Mouse (Mus musculus) midbrain, embryonic 12.5 days (tissue): Measurements from ENCODE around the gene Plekhj1. TPM values are rescaled to one million over a fixed set of nuclear protein-coding genes. Genes with fewer than 3 reads are reported as not detected.
A peak's percentile ranks its signal among the peaks of the same experiment; 100 is the strongest.
"Not testable (repeated sequence)": the region's sequence is repeated elsewhere in the genome, so short reads cannot be mapped to it uniquely, and the experiment has no call there.

Experiments
- ATAC-seq: fragments of 200-750 bp; cut with Nextera tagmentation; 2 replicates; pipeline ENCODE4 v1.8.0; 2017; ENCODE audit warnings: low read depth, moderate TSS enrichment, moderate library complexity; ENCODE audit not compliant: low FRiP score
- H3K27ac ChIP-seq: fragments of 300-500 bp; sonication (generic); replicated peaks from 2 replicates; pipeline ENCODE4 v1.5.1; 2016; ENCODE audit warnings: mild to moderate bottlenecking
- H3K27me3 ChIP-seq: fragments of 300-500 bp; sonication (generic); 2 replicates; pipeline ENCODE4 v1.6.1; 2016; ENCODE audit warnings: mild to moderate bottlenecking
- H3K36me3 ChIP-seq: fragments of 300-500 bp; sonication (generic); 2 replicates; pipeline ENCODE4 v1.6.1; 2016
- H3K4me1 ChIP-seq: fragments of 300-500 bp; sonication (generic); 2 replicates; pipeline ENCODE4 v1.6.1; 2016
- H3K4me2 ChIP-seq: fragments of 300-500 bp; sonication (generic); replicated peaks from 2 replicates; pipeline ENCODE4 v1.6.1; 2016; ENCODE audit warnings: mild to moderate bottlenecking, moderate library complexity
- H3K4me3 ChIP-seq: fragments of 300-500 bp; sonication (generic); 2 replicates; pipeline ENCODE4 v1.5.1; 2016; ENCODE audit warnings: mild to moderate bottlenecking
- H3K9ac ChIP-seq: fragments of 300-500 bp; sonication (generic); replicated peaks from 2 replicates; pipeline ENCODE4 v1.6.1; 2016; ENCODE audit warnings: mild to moderate bottlenecking, moderate library complexity
- H3K9me3 ChIP-seq: fragments of 300-500 bp; sonication (generic); 2 replicates; pipeline ENCODE4 v1.6.1; 2016; ENCODE audit warnings: mild to moderate bottlenecking
- WGBS: fragments of 180-500 bp; shearing (Covaris S2); methylation state at CpG from one replicate; pipeline ENCODE4 v1.1.7; 2016; 5-methylcytosine and 5-hydroxymethylcytosine counted together
- polyA plus RNA-seq: library from polyadenylated mRNA; unstranded; fragments of >200 nt; fragmentation: Nextera tagmentation; extraction: Ambion mirVana; gene quantifications from 2 replicates; pipeline ENCODE4 v1.2.1, GENCODE M21; 2016

Plekhj1 gene
- polyA plus RNA-seq, 1 experiment from 2014 or later = 148 TPM

DNA sequence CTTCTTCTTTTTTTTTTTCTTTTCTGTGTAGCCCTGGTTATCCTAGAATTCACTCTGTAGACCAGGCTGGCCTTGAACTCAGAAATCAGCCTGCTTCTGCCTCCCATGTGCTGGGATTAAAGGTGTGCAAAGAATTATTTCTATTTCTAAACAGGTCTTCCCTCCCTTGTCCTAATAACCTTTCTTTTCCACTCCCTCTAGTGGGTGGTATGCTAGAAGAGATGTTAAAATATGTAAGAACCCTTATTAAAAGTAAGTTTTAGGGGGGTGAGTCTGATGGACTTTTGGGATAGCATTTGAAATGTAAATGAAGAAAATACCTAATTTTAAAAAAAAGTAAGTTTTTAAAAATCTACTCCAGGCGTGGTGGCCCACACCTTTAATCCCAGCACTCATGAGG is 24.9 kb upstream of the Plekhj1 start:
- Histone ChIP-seq H3K4me3 (no peak overlapping the region), H3K4me2 (no peak overlapping the region), H3K36me3 (0 out of 2 replicates have a peak, but pooled peaks cover 3% of the 10 kb centered on the region), H3K4me1 (peaks cover 13% of the 10 kb centered on the region), H3K27ac (no peak overlapping the region), H3K27me3 (no peaks in the 10 kb centered on the region), H3K9ac (no peak overlapping the region), H3K9me3 (no peaks in the 10 kb centered on the region)
- ATAC-seq = no peak
- 82% methylated on average over 1 of the region's 1 CpGs for WGBS

DNA sequence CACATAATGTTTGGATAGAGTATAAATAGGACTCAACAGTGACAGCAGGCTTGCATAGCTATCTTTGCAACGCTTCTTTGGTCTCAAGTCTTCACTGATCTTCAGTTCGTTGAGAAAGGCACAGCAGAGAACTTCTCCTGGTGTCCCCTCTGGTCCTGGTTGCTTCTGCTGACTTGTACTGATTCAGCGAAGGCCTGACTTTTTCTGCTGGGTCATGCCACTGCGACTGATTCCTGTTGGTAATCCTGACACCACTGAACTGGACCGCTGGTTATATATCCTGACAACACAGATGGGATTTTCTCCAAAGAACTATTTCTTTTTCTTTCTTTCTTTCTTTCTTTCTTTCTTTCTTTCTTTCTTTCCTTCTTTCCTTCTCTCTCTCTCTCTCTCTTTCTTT is 24.1 kb upstream of the Plekhj1 start:
- Histone ChIP-seq H3K4me2 (no peak overlapping the region), H3K27me3 (no peaks in the 10 kb centered on the region), H3K9me3 (no peaks in the 10 kb centered on the region), H3K36me3 (no peaks in the 10 kb centered on the region), H3K4me3 (no peak overlapping the region), H3K9ac (no peak overlapping the region), H3K4me1 (peaks cover 6% of the 10 kb centered on the region), H3K27ac (no peak overlapping the region)
- WGBS = 86% methylated on average over 5 of the region's 5 CpGs
- no peak for ATAC-seq

DNA sequence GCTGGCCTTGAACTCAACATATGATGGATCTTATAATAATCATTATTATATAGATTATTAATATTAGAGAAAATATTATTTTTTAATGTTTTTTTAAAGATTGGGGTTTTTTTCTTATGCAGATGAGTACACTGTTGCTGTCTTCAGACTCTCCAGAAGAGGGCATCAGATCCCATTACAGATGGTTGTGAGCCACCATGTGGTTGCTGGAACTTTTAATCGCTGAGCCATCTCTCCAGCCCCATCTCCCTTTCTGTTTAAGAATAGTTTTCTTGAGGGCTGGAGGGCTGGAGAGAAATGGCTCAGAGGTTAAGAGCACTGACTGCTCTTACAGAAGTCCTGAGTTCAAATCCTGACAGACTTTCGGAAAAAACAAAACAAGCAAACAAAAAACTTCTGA is 23.6 kb upstream of the Plekhj1 start:
- Histone ChIP-seq H3K27me3 (no peaks in the 10 kb centered on the region), H3K36me3 (no peaks in the 10 kb centered on the region), H3K9ac (no peak overlapping the region), H3K4me3 (no peak overlapping the region), H3K27ac (no peak overlapping the region), H3K9me3 (no peaks in the 10 kb centered on the region), H3K4me2 (no peak overlapping the region), H3K4me1 (0 out of 2 replicates have a peak, but pooled peaks cover 4% of the 10 kb centered on the region)
- ATAC-seq = no peak
- 38% methylated on average over 2 of the region's 2 CpGs for WGBS

DNA sequence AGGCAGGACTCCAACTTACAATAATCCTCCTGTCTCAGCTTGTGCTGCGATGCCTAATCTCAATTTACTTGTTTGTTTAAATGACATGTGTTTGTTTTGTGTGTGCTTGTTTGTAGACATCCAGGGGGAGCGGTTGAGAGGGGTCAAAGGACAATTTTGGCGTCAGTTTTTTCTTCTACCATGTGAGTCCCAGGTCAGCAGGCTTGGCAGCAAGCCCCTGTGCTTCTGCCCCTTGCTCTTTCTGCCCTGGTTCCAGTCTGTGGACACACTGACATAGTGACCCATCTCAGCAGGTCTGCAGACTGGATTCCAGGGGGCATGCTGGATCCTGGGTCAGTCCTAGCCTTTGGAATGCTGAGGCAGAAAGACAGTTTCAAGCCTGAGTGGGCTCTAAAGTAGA is 21.0 kb upstream of the Plekhj1 start:
- Histone ChIP-seq H3K4me2 (no peak overlapping the region), H3K9me3 (no peaks in the 10 kb centered on the region), H3K4me1 (no peaks in the 10 kb centered on the region), H3K4me3 (no peak overlapping the region), H3K36me3 (no peaks in the 10 kb centered on the region), H3K27ac (no peak overlapping the region), H3K9ac (no peak overlapping the region), H3K27me3 (no peaks in the 10 kb centered on the region)
- no peak for ATAC-seq
- WGBS = 57% methylated on average over 3 of the region's 3 CpGs

DNA sequence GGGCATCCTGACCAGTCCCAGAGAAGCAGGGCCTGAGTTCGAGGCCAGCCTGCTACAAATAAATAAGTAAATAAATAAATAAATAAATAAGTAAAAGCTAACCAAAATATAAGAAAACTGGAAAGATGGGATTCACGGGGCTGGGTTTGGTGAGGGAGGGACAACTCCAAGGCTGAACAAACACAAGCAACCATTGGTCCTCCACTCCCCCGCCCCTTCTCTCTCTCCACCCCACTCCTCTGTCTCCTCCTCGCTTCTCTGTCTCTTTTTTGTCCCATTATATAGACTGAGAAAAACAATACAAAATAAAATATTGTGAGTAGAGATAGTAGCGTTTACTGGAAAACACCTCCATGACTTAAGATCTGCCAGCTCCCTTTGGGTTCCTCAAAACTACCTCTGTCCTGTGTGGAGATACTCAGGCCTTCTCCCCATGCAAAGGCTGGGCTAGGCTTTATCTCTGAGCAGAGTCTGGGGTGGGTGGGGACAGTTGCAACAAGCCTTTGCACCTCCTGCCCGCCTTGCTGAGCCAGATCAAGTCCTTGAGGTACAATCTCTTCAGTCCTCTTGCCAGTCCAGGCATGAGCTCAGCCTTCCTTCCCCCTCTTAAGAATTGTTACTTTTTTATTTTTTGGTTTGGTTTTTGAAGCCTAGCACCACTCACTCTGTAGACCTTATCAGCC is 20.3 kb upstream of the Plekhj1 start:
- Histone ChIP-seq H3K27ac (no peak overlapping the region), H3K9me3 (no peaks in the 10 kb centered on the region), H3K36me3 (no peaks in the 10 kb centered on the region), H3K9ac (no peak overlapping the region), H3K4me3 (no peak overlapping the region), H3K4me1 (no peaks in the 10 kb centered on the region), H3K4me2 (no peak overlapping the region), H3K27me3 (no peaks in the 10 kb centered on the region)
- 56% methylated on average over 6 of the region's 6 CpGs for WGBS
- ATAC-seq = no peak

DNA sequence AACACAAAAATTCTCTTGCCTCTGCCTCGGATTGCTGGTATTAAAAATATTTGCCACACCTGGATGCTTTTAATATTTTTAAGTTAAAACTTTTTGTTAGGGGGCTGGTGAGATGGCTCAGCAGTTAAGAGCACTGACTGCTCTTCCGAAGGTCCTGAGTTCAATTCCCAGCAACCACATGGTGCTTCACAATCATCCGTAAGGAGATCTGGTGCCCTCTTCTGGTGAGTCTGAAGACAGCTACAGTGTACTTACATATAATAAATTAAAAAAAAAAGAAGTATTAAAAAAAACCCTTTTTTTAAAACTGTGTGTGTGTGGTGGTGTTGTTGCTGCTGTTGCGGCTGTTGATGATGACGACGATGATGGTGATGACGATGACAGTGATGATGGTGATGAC is 19.5 kb upstream of the Plekhj1 start:
- H3K4me2 ChIP-seq, H3K36me3 ChIP-seq, H3K27ac ChIP-seq, ATAC-seq, H3K9me3 ChIP-seq, H3K4me1 ChIP-seq, H3K4me3 ChIP-seq, H3K27me3 ChIP-seq, H3K9ac ChIP-seq: not testable (repeated sequence)
- WGBS = 81% methylated on average over 7 of the region's 7 CpGs

DNA sequence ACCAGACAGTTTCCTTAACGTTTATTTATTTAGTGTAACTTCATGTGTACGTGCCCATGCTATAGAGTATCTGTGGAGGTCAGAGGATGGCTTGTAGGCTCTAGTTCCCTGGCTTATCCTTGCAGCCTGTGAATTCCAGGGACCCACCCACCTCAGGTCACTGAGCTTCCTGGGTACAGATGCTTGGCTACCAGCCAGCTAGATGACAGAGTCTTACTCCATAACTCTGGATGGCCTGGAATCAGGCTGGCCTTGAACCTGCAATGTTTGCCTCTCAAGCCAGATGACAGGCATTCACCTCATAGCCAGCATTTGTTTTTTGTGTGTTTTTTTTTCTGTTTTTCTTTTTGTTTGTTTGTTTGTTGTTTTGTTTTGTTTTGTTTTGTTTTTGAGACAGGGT is 18.7 kb upstream of the Plekhj1 start:
- no peak overlapping the region for H3K4me3 ChIP-seq
- 90% methylated on average over 2 of the region's 2 CpGs for WGBS
- no peak for ATAC-seq
- no peak overlapping the region for H3K4me2 ChIP-seq
- no peak overlapping the region for H3K9ac ChIP-seq
- no peak overlapping the region for H3K27ac ChIP-seq
- no peaks in the 10 kb centered on the region for H3K36me3 ChIP-seq
- no peaks in the 10 kb centered on the region; the same call in 1 of the 2 replicates for H3K27me3 ChIP-seq
- no peaks in the 10 kb centered on the region for H3K9me3 ChIP-seq
- no peaks in the 10 kb centered on the region for H3K4me1 ChIP-seq

DNA sequence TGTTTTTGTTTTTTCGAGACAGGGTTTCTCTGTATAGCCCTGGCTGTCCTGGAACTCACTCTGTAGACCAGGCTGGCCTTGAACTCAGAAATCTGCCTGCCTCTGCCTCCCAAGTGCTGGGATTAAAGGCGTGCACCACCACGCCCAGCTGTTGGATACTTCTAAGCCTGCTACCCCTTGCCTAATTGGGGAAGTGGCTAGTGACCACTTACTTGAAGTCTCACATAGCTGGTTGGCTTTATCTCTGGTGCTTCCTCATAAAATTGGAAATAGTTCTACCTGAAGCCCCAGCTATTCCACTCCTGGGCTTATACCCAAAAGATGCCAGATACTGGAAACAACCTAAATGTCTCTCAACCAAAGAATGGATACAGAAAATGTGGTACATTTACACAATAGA is 17.9 kb upstream of the Plekhj1 start:
- WGBS = 83% methylated on average over 3 of the region's 3 CpGs
- not testable (repeated sequence) for H3K9me3 ChIP-seq, H3K4me2 ChIP-seq, H3K36me3 ChIP-seq, H3K27ac ChIP-seq, H3K4me3 ChIP-seq, H3K9ac ChIP-seq, H3K27me3 ChIP-seq, ATAC-seq, H3K4me1 ChIP-seq

DNA sequence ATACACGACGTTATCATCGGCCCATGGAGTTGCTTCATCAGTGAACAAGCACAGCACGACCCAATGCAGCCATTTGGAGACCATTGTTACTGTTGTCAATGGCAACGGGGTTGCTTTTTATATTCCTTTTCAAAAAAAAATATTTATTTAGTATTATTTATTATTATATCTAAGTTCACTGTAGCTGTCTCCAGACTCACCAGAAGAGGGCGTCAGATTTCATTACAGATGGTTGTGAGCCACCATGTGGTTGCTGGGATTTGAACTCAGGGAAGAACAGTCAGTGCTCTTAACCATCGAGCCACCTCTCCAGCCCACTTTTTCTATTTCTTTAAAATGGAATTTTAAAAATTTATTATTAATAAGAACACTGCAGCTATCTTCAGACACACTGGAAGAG is 16.4 kb upstream of the Plekhj1 start:
- Histone ChIP-seq H3K27ac (no peak overlapping the region), H3K4me2 (no peak overlapping the region), H3K4me3 (no peak overlapping the region), H3K36me3 (no peaks in the 10 kb centered on the region), H3K9ac (no peak overlapping the region), H3K27me3 (peaks cover 12% of the 10 kb centered on the region), H3K4me1 (peaks cover 6% of the 10 kb centered on the region), H3K9me3 (no peaks in the 10 kb centered on the region)
- no peak for ATAC-seq
- WGBS = 65% methylated on average over 7 of the region's 7 CpGs

DNA sequence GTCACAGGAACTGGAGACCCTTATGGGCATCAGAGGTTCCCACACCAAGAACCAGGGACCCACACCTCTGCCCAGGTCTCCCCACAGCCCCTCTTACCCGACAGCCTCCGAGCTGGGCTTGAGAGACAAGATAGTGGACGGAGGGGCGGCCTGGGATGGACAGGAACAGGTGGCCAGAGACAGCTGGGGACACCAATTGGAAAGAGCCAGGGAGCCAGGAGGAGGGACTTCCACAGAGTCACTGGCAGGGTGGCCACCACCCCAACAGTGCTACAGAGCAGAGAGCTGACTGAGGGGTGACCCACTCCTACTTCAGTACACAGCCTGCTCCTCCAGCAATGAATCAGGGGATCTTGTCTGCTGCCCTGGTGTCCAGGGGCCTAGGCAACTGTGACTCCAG is 14.9 kb upstream of the Plekhj1 start, which contains the start of gene Jsrp1:
Gene Jsrp1, minus strand, starts transcription at position 133 of the 400 bp plus-strand sequence.
- no peak for ATAC-seq
- Histone ChIP-seq H3K4me2 (no peak within 1 kb of the TSS), H3K4me3 (no peak within 1 kb of the TSS), H3K9ac (0 out of 2 replicates have a peak within 1 kb of the TSS, but pooled peaks have one; percentile 2), H3K36me3 (no peaks in the 10 kb centered on the region), H3K4me1 (peaks cover 17% of the 10 kb centered on the region), H3K27me3 (peaks cover 26% of the 10 kb centered on the region), H3K27ac (no peak within 1 kb of the TSS), H3K9me3 (no peaks in the 10 kb centered on the region)
- WGBS = 82% methylated on average over 4 of the region's 4 CpGs

DNA sequence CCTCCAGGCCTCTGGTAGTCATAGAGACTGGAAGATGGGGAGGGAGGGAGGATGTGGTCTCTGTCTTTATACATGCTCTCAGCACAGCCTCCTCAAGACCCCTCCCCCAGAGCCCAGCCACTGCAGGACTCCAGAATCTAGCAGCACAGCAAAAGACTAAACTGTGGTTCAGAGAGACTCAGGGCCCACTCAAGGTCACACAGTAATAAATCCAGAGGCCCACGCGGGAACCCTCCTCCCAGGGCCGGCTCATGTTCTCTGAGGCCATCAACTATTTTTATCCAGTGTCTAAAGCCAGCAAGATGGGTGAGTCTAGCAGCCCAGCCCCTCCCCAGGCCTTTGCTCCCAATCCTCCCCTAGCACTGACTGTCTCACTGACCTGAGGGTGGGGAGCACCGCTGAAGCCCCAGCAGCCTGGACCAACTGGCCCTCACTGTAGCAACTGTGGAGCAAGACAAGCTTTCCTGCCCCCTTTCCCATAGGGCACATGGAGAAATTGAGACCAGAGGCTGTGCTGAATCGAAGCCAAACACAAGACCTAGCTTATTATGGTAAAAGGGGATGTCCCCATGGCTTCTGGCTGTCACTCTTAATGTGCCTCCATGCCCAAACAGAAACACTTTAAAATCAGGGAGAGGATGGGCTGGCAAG is 14.1 kb upstream of the Plekhj1 start:
- Histone ChIP-seq H3K9me3 (no peaks in the 10 kb centered on the region), H3K9ac (0 out of 2 replicates have a peak overlapping the region, but pooled peaks have one; percentile 2), H3K36me3 (no peaks in the 10 kb centered on the region), H3K27me3 (peaks cover 33% of the 10 kb centered on the region), H3K4me3 (no peak overlapping the region), H3K4me1 (peaks cover 25% of the 10 kb centered on the region), H3K27ac (no peak overlapping the region), H3K4me2 (no peak overlapping the region)
- ATAC-seq = no peak
- WGBS = 66% methylated on average over 5 of the region's 5 CpGs

DNA sequence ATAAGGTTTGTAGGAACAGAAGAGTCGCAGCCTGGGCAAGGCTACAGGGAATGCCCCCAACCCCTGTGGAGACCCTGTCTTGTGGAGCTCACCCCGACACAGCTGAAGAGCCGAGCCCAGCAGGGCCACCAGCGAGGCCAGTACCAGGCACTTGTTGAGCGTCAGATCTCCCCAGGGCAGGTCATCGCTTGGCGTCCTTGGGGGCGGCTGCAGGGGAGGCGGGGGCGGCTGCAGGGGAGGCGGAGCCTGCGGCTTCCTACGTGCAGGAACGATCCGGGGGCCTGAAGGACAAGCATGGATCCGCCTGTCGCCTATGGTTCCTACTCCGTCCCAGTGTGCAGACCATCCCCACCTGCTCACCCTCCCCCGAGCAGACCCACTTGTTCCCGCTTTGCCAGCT is 11.7 kb upstream of the Plekhj1 start:
- Histone ChIP-seq H3K4me2 (peak overlapping the region; percentile 14; the same call in 1 of the 2 replicates), H3K27me3 (peaks cover 56% of the 10 kb centered on the region), H3K9ac (no peak overlapping the region), H3K4me3 (no peak overlapping the region), H3K27ac (no peak overlapping the region), H3K9me3 (no peaks in the 10 kb centered on the region), H3K36me3 (peaks cover 4% of the 10 kb centered on the region; the same call in 1 of the 2 replicates), H3K4me1 (peaks cover 42% of the 10 kb centered on the region)
- WGBS = 4% methylated on average over 19 of the region's 20 CpGs
- no peak for ATAC-seq
